In the genomic region with DNA sequence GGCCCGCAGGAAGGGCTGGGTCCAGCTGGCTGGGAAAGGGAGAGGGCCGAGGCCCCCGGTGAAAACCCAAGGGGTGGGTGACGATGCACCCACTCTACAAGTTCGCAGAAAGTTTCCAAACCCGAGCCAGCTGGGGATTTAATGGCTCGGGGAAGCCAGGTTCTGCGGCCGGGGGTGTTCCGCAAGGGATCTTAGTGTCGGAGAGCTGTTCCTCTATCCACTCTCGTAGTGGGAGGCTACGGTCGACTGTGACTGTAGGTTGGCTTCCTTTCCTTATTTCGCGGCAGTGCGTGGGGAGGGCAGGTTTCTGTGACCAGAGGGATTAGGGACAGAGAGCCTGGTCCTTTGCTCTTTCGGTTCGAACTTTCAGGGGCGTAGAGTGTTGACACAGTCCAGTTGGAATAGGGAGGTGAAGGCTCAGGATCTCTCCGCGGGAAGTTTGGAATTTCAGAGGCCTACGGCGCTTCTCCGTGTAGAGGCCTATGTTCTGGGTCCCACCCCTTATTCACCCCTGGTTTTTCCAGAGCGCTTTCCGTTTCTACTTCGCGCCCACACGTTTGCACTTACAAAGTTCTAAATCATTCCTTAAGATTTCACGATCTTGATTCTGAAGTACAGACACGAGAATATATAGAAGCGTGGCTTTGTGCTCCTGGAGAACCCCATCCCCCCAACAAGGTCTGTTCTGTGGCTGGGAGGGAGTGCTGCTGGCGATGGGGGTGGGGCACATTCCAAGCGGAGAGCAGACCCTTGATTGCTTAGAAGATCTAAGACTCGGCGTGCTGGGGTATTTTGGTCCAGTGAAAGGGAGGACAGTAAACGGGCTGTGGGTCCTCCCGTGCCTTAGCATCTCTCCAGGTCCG, we compare ENCODE assay signal across 8 mouse cellular contexts. TPM values are rescaled to one million over a fixed set of nuclear protein-coding genes. Genes with fewer than 3 reads are reported as not detected.
A peak's percentile ranks its signal among the peaks of the same experiment; 100 is the strongest.
DNase-seq lines count a peak whose midpoint lies in the region; ATAC-seq and TF ChIP-seq lines count a peak whose summit lies in the region.

No protein-coding gene starts in this region.

- no peak for TF ChIP-seq CTCF in cerebellum, adult 2 months (IDR thresholded peaks at IDR 0.05; ENCODE audit: borderline replicate concordance, insufficient read depth, low read depth, low read length)

- 3% methylated on average over 40 of the region's 40 CpGs for WGBS in cerebellum, adult 2 months
- under 1% methylated on average over 40 of the region's 40 CpGs for WGBS in limb, embryonic 15.5 days

- H3K27me3 ChIP-seq in cerebellum, adult 2 months (ENCODE audit: control insufficient read depth, insufficient read depth, low read length), result no peaks in the 10 kb centered on the region
- H3K27me3 ChIP-seq in limb, embryonic 15.5 days, result no peaks in the 10 kb centered on the region

- peak; percentile 70 for ATAC-seq in granulocyte monocyte progenitor cell, adult 5-6 weeks (replicated peaks; ENCODE audit: poor library complexity, severe bottlenecking)
- ATAC-seq in limb, embryonic 15.5 days (ENCODE audit: insufficient number of reproducible peaks, low FRiP score, low TSS enrichment, low read depth), result no peak

- peak overlapping the region; percentile 72 for H3K4me3 ChIP-seq in cerebellum, adult 2 months (replicated peaks; ENCODE audit: insufficient read depth, low read depth, low read length)
- peak overlapping the region; percentile 78 for H3K4me3 ChIP-seq in limb, embryonic 15.5 days

- H3K4me2 ChIP-seq in limb, embryonic 15.5 days, result peak overlapping the region; percentile 95

- H3K36me3 ChIP-seq in limb, embryonic 15.5 days, result no peaks in the 10 kb centered on the region

- no peak for TF ChIP-seq POLR2A in cerebellum, adult 2 months (IDR thresholded peaks at IDR 0.05; ENCODE audit: borderline replicate concordance, insufficient read depth, low read length)

- peak overlapping the region; percentile 95 for H3K27ac ChIP-seq in cerebellum, adult 2 months (ENCODE audit: insufficient read depth, low read length)
- H3K27ac ChIP-seq in limb, embryonic 15.5 days, result peak overlapping the region; percentile 96

- peak overlapping the region; percentile 72 for H3K9ac ChIP-seq in limb, embryonic 15.5 days

- DNase-seq in cerebellum, adult 2 months, result peak in 1 of 2 experiments; percentile 56
- no peak for DNase-seq in cerebellum, adult 11 months
- DNase-seq in ZHBTc4 (ENCODE audit: low read depth, low spot score), result peak; percentile 73
- DNase-seq in neural tube, embryonic 10.5 days (ENCODE audit: extremely low spot score, low spot score), result peak; percentile 73
- no peak for DNase-seq in gastrocnemius, postnatal 25 days
- DNase-seq in ovary, postnatal 10 days (ENCODE audit: low spot score), result no peak

- no peaks in the 10 kb centered on the region for H3K9me3 ChIP-seq in limb, embryonic 15.5 days

- peaks cover 26% of the 10 kb centered on the region for H3K4me1 ChIP-seq in cerebellum, adult 2 months (ENCODE audit: control insufficient read depth, insufficient read depth, low read length)
- H3K4me1 ChIP-seq in limb, embryonic 15.5 days, result peaks cover 28% of the 10 kb centered on the region

RNA-seq across cellular contexts. Expression of a gene that starts 1.6 kb away (rescaled TPM):
- 62.9 and 71.8 TPM in 2 replicates for polyA plus RNA-seq in cerebellum, adult 2 months (2012; rRNA removed)
- not detected in 2 replicates for total RNA-seq in granulocyte monocyte progenitor cell, adult 5-6 weeks (2014; fragmentation: Nextera tagmentation)
- total RNA-seq in granulocyte monocyte progenitor cell, adult 5-6 weeks (2017), result not detected in 2 replicates
- 38.6 and 41.0 TPM in 2 replicates for polyA plus RNA-seq in limb, embryonic 15.5 days (2015; fragmentation: Nextera tagmentation; extraction: Ambion mirVana)
- total RNA-seq in gastrocnemius, postnatal 25 days (2021), result 10 to 100 TPM; 31.2 to 47.0 TPM

RNA-seq across cellular contexts. Expression of a gene that starts 37.3 kb away (rescaled TPM):
- polyA plus RNA-seq in cerebellum, adult 2 months (2012; rRNA removed), result 5.2 and 6.5 TPM in 2 replicates
- 11.4 and 12.6 TPM in 2 replicates for total RNA-seq in granulocyte monocyte progenitor cell, adult 5-6 weeks (2014; fragmentation: Nextera tagmentation)
- 14.3 and 20.8 TPM in 2 replicates for total RNA-seq in granulocyte monocyte progenitor cell, adult 5-6 weeks (2017)
- 1.8 and 2.9 TPM in 2 replicates for polyA plus RNA-seq in limb, embryonic 15.5 days (2015; fragmentation: Nextera tagmentation; extraction: Ambion mirVana)
- total RNA-seq in gastrocnemius, postnatal 25 days (2021), result under 1 TPM; 0.43 to 0.72 TPM

RNA-seq across cellular contexts. Expression of a gene that starts 53.8 kb away (rescaled TPM):
- 0.29 and 0.64 TPM in 2 replicates for polyA plus RNA-seq in cerebellum, adult 2 months (2012; rRNA removed)
- not detected in 2 replicates for total RNA-seq in granulocyte monocyte progenitor cell, adult 5-6 weeks (2014; fragmentation: Nextera tagmentation)
- total RNA-seq in granulocyte monocyte progenitor cell, adult 5-6 weeks (2017), result not detected in 2 replicates
- not detected in 2 replicates for polyA plus RNA-seq in limb, embryonic 15.5 days (2015; fragmentation: Nextera tagmentation; extraction: Ambion mirVana)
- total RNA-seq in gastrocnemius, postnatal 25 days (2021), result not detected

RNA-seq across cellular contexts. Expression of a gene that starts 56.8 kb away (rescaled TPM):
- polyA plus RNA-seq in cerebellum, adult 2 months (2012; rRNA removed), result 78.3 and 81.3 TPM in 2 replicates
- total RNA-seq in granulocyte monocyte progenitor cell, adult 5-6 weeks (2014; fragmentation: Nextera tagmentation), result 0.54 TPM in 1 of 2 replicates, not detected in the other
- not detected in 2 replicates for total RNA-seq in granulocyte monocyte progenitor cell, adult 5-6 weeks (2017)
- 0.86 and 1.7 TPM in 2 replicates for polyA plus RNA-seq in limb, embryonic 15.5 days (2015; fragmentation: Nextera tagmentation; extraction: Ambion mirVana)
- not detected for total RNA-seq in gastrocnemius, postnatal 25 days (2021)

Comparison
In these comparisons a context has a peak if more than half of its experiments do, and no peak if none do; other contexts are left out.
1. DNase-seq: peak in ZHBTc4 (single experiment) and neural tube, embryonic 10.5 days (single experiment); none in cerebellum, adult 11 months (single experiment), gastrocnemius, postnatal 25 days (single experiment) and ovary, postnatal 10 days (single experiment).
2. RNA of a gene that starts 1.6 kb away (total RNA-seq): 31.2 to 47.0 TPM in gastrocnemius, postnatal 25 days; not detected in granulocyte monocyte progenitor cell, adult 5-6 weeks; every median in the first group is over 10 times any median in the second.
3. RNA of a gene that starts 37.3 kb away (total RNA-seq): 11.4 to 20.8 TPM in granulocyte monocyte progenitor cell, adult 5-6 weeks; 0.43 to 0.72 TPM in gastrocnemius, postnatal 25 days; every median in the first group is over 4 times any median in the second.